Mouse (Mus musculus) kidney, embryonic 15.5 days (tissue): ENCODE data around the gene Usp54. TPM values are rescaled to one million over a fixed set of nuclear protein-coding genes. Genes with fewer than 3 reads are reported as not detected.

Experiments
- ATAC-seq: fragments of 200-750 bp; cut with Nextera tagmentation; replicated peaks from 2 replicates; pipeline ENCODE4 v1.8.0; 2017; ENCODE audit warnings: moderate TSS enrichment; ENCODE audit not compliant: low FRiP score
- H3K27ac ChIP-seq: fragments of 300-500 bp; sonication (generic); 2 replicates; pipeline ENCODE4 v1.5.1; 2015; ENCODE audit warnings: mild to moderate bottlenecking, inconsistent platforms
- H3K27me3 ChIP-seq: fragments of 300-500 bp; sonication (generic); 2 replicates; pipeline ENCODE4 v1.6.1; 2015; ENCODE audit warnings: inconsistent platforms
- H3K36me3 ChIP-seq: fragments of 300-500 bp; sonication (generic); 2 replicates; pipeline ENCODE4 v1.6.1; 2015; ENCODE audit warnings: inconsistent platforms
- H3K4me1 ChIP-seq: fragments of 300-500 bp; sonication (generic); 2 replicates; pipeline ENCODE4 v1.6.1; 2015; ENCODE audit warnings: inconsistent platforms
- H3K4me2 ChIP-seq: fragments of 300-500 bp; sonication (generic); 2 replicates; pipeline ENCODE4 v1.6.1; 2015; ENCODE audit warnings: moderate library complexity, mild to moderate bottlenecking, inconsistent platforms
- H3K4me3 ChIP-seq: fragments of 300-500 bp; sonication (generic); replicated peaks from 2 replicates; pipeline ENCODE4 v1.5.1; 2015; ENCODE audit warnings: mild to moderate bottlenecking, inconsistent platforms
- H3K9ac ChIP-seq: fragments of 300-500 bp; sonication (generic); 2 replicates; pipeline ENCODE4 v1.6.1; 2015; ENCODE audit warnings: mild to moderate bottlenecking, inconsistent platforms
- H3K9me3 ChIP-seq: fragments of 300-500 bp; sonication (generic); replicated peaks from 2 replicates; pipeline ENCODE4 v1.6.1; 2016; ENCODE audit warnings: inconsistent platforms
- WGBS: fragments of 180-500 bp; shearing (Covaris S2); methylation state at CpG from one replicate; pipeline ENCODE4 v1.1.7; 2015; ENCODE audit warnings: mixed read lengths; 5-methylcytosine and 5-hydroxymethylcytosine counted together
- microRNA-seq: library from miRNA; unstranded; fragments of <30 nt; microRNA quantifications from one replicate; pipeline ENCODE4, GENCODE M21; 2016
- polyA plus RNA-seq: library from polyadenylated mRNA; unstranded; fragments of >200 nt; fragmentation: Nextera tagmentation; extraction: Ambion mirVana; gene quantifications from 2 replicates; pipeline ENCODE4 v1.2.1, GENCODE M21; 2015

Gene Usp54
- polyA plus RNA-seq, 1 experiment from 2014 or later, result 8.9 TPM

DNA sequence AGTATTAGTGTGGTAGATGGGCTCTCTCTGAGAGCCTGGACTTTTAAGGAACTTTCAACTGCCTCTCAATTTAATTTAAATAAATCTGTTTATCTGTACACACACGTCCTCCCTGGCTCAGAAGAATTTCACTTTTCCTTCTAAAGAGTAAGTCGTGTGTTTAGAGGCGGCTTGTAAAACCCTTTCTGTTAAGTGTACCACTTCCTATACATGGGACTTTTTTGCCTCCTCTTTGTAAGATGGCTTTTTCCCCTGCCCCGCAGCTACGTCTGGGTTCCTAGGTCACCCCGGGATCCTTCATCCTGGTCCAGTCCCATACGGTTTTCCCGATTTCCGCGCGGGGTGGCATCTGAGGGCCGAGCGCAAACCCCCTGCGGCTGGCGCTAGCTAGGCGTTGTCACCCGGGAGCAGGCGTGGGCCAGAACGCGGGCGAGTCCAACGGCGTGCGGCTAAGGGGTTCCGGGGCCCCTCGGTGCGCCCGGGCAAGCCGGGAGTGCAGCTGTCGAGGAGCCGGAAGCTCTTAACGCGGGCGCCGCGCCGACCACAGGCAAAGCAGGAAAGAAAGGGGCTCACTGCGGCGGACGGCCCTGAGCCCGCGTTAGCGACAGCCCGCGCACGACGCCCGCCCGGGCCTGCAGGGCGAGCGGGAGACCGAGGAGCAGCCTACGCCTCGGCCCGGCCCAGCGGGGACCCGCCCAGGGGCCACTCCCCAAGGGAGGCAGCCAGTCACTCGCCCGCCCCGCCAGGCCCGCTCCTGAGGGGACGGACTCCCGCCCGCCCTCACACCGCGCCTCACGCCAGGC, 95.1 kb downstream of the Usp54 start:
- Histone ChIP-seq H3K4me2 (peak overlapping the region; percentile 48), H3K9ac (peak overlapping the region; percentile 74), H3K4me1 (peaks cover 14% of the 10 kb centered on the region), H3K27me3 (no peaks in the 10 kb centered on the region), H3K36me3 (peaks cover 29% of the 10 kb centered on the region), H3K9me3 (no peaks in the 10 kb centered on the region), H3K27ac (peak overlapping the region; percentile 97), H3K4me3 (peak overlapping the region; percentile 60)
- under 1% methylated on average over 50 of the region's 67 CpGs for whole genome bisulfite sequencing
- ATAC-seq, result peak; percentile 99

DNA sequence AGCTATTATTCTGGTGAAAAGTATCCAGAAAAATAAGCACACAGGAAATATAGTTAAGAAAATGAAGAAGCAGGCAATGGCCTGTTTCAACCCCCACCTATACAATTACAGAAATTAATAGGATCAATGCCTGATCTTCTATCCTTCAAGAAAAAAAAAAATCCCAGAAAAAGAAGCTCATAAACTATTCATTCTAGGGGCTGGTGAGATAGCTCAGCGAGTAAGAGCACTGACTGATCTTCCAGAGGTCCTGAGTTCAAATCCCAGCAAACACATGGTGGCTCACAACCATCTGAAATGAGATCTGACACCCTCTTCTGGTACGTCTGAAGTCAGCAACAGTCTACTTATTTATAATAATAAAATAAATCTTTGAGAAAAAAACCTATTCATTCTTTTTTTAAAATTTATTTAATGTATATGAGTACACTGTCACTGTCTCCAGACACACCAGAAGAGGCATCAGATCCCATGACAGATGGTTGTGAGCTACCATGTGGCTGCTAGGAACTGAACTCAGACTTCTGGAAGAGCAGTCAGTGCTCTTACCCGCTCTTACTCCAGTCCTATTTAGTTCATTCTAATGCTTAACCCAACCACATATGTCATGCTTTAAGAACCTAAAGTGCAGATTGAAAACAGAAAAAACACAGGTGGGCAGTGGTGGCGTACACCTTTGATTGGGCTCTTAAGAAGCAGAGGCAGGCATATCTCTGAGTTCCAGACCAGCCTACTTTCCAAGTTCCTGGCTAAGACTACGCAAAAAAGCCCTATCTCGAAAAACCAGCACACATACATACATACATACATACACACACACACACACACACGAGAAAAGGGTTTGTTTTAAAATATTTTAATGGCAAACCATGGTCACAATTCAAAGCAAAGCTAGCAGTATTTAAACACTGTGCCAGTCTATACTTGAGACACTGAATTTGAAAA, 96.1 kb downstream of the Usp54 start:
- H3K4me1 ChIP-seq, result peaks cover 14% of the 10 kb centered on the region
- peak overlapping the region; percentile 48 for H3K4me2 ChIP-seq
- H3K27me3 ChIP-seq, result no peaks in the 10 kb centered on the region
- H3K27ac ChIP-seq, result no peak overlapping the region
- H3K36me3 ChIP-seq, result peaks cover 20% of the 10 kb centered on the region
- H3K9ac ChIP-seq, result no peak overlapping the region
- no peaks in the 10 kb centered on the region for H3K9me3 ChIP-seq
- H3K4me3 ChIP-seq, result peak overlapping the region; percentile 60
- 70% methylated on average over 7 of the region's 7 CpGs for WGBS
- ATAC-seq, result no peak

DNA sequence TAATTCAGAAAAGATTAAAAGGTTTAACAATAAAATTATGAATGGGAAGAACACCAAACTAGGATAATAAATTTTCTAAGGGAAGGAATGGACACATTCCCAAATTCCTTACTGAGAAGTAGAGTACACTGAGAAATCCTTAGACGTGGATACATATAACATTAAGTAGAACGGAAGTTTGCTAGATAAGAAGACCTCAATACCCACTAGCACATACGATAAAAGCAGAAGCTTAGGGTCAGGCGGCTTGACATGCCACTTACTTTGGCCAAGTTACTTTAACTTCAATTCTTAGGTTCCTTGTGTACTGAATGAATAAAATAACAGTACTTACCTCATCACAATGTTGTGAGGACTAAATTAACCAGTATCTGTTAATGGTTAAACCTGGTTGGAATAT, 111.2 kb downstream of the Usp54 start:
- no peaks in the 10 kb centered on the region for H3K27me3 ChIP-seq
- ATAC-seq, result no peak
- no peak overlapping the region for H3K4me3 ChIP-seq
- H3K9ac ChIP-seq, result no peak overlapping the region
- no peaks in the 10 kb centered on the region for H3K9me3 ChIP-seq
- H3K27ac ChIP-seq, result no peak overlapping the region
- no peak overlapping the region for H3K4me2 ChIP-seq
- no peaks in the 10 kb centered on the region for H3K4me1 ChIP-seq
- peaks cover 11% of the 10 kb centered on the region; the same call in 1 of the 2 replicates for H3K36me3 ChIP-seq
- 90% methylated on average over 4 of the region's 4 CpGs for WGBS

DNA sequence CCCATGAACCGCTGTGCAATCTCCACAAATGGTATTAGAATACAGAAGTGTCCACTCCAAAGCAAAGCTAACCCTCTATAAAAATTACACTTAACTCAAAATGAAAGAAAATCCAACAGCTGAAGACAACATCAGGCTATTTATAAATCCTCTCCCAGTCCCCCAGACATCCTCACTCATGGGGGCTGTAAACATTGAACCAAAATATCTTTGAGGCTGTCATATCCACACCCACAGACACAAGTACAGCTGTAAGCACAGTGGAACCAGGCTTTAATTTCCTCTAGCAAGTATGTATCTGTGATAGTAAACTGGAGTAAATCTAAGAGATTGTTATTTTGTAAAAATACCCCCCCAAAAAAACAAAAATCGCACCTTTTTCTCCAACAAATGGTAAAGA, 120.7 kb downstream of the Usp54 start:
- no peak overlapping the region for H3K4me3 ChIP-seq
- no peaks in the 10 kb centered on the region for H3K9me3 ChIP-seq
- H3K27ac ChIP-seq, result no peak overlapping the region
- H3K4me1 ChIP-seq, result no peaks in the 10 kb centered on the region
- no peak overlapping the region for H3K9ac ChIP-seq
- no peak for ATAC-seq
- 95% methylated on average over 2 of the region's 2 CpGs for WGBS
- peaks cover 50% of the 10 kb centered on the region for H3K36me3 ChIP-seq
- no peaks in the 10 kb centered on the region for H3K27me3 ChIP-seq
- no peak overlapping the region for H3K4me2 ChIP-seq

DNA sequence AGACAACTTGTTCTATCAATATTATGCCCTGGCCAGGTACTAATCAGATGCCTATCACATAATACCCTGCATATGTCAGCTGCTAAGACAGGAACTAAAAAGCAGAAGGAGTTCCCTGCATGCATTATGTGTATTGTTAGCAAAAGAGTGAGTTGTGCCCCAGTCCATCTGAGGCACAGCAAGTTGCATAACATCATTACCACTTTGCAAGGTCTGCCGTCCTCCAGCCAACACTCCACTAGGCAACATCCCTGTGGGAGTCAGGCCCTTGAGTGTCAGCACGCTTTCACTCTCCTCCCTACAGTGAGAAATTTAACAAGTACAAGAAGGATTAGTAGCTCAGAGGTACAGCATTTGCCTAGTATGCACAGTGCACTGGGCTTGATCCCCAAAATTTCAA, 132.4 kb downstream of the Usp54 start:
- WGBS, result 74% methylated on average over 2 of the region's 2 CpGs
- no peaks in the 10 kb centered on the region for H3K4me1 ChIP-seq

DNA sequence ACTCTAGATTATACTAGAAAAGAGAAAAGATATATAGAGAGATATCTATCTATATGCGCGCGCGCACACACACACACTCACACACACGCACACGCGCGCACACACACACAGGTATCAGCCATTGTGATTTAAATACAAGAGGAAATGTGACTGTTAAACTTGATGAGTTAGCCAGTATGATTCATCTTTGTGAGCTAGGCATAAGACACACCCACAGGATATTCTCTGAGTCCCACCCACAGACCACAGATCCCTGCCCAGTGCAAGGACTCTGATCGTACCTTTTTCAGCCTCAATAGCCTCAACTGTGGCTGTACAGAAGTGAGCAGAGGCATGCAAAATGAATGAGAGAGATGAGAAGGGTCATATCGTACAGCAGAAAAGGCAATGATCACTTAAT, 137.9 kb downstream of the Usp54 start:
- WGBS, result 94% methylated on average over 10 of the region's 10 CpGs
- Histone ChIP-seq H3K27ac (no peak overlapping the region), H3K27me3 (no peaks in the 10 kb centered on the region), H3K9me3 (no peaks in the 10 kb centered on the region), H3K4me2 (no peak overlapping the region), H3K4me1 (no peaks in the 10 kb centered on the region), H3K9ac (no peak overlapping the region), H3K36me3 (peaks cover 26% of the 10 kb centered on the region), H3K4me3 (no peak overlapping the region)
- ATAC-seq, result no peak

More for the DNA sequence above, 132.4 kb downstream of the Usp54 start:
- H3K9ac ChIP-seq, result no peak overlapping the region
- no peaks in the 10 kb centered on the region for H3K27me3 ChIP-seq
- no peak for ATAC-seq
- no peak overlapping the region for H3K4me3 ChIP-seq
- H3K9me3 ChIP-seq, result no peaks in the 10 kb centered on the region
- H3K27ac ChIP-seq, result no peak overlapping the region
- no peak overlapping the region for H3K4me2 ChIP-seq
- peaks cover 30% of the 10 kb centered on the region for H3K36me3 ChIP-seq

DNA sequence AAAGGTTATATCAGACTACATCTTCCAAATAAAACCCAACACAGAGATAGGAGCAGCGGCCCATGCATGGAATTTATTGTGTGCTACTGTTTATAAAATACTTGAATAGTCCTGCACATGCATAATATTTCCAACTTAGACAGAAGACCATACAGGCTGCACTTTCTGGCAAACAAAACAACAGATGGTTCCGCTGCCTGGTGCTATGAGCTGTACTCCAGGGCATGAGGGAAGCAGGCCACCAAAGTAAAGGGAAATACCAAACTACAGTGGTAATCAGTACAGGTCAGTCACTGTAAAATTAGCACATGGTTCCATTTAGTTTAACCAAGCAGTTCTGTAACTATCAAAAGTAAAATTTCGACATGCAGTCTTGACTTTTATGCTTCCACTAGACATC, 140.9 kb downstream of the Usp54 start:
- peaks cover 38% of the 10 kb centered on the region for H3K36me3 ChIP-seq
- 95% methylated on average over 3 of the region's 3 CpGs for WGBS
- no peak overlapping the region for H3K9ac ChIP-seq
- H3K4me1 ChIP-seq, result no peaks in the 10 kb centered on the region
- H3K9me3 ChIP-seq, result no peaks in the 10 kb centered on the region
- no peak overlapping the region for H3K4me3 ChIP-seq
- no peak for ATAC-seq
- no peak overlapping the region for H3K27ac ChIP-seq
- no peaks in the 10 kb centered on the region for H3K27me3 ChIP-seq
- H3K4me2 ChIP-seq, result no peak overlapping the region

Small RNAs within 50 kb of the gene (microRNA-seq; reads per million reads assigned to microRNA genes)
- 0.89 reads per million for gene Mir6946

Other genes starting within 250 kb of the Usp54 start
- gene Mrps16, start 247.4 kb downstream of the Usp54 start, polyA plus RNA-seq, result 96.5 and 97.3 TPM in 2 replicates
- 0.50 and 0.82 TPM in 2 replicates for gene Cfap70, start 188.8 kb downstream of the Usp54 start, polyA plus RNA-seq
- 38.3 and 39.9 TPM in 2 replicates for gene Anxa7, start 160.9 kb downstream of the Usp54 start, polyA plus RNA-seq
- gene Mss51, start 144.2 kb downstream of the Usp54 start, polyA plus RNA-seq, result 0.63 and 1.0 TPM in 2 replicates
- gene Ppp3cb, start 94.5 kb downstream of the Usp54 start, polyA plus RNA-seq, result 43.1 and 44.1 TPM in 2 replicates
- gene Myoz1, start 15.5 kb upstream of the Usp54 start, polyA plus RNA-seq, result 3.2 and 5.9 TPM in 2 replicates
- gene Synpo2l, start 27.3 kb upstream of the Usp54 start, polyA plus RNA-seq, result 2.2 and 3.3 TPM in 2 replicates
- 98.3 and 106 TPM in 2 replicates for gene Sec24c, start 33.2 kb upstream of the Usp54 start, polyA plus RNA-seq
- 28.5 and 29.2 TPM in 2 replicates for gene Fut11, start 53.9 kb upstream of the Usp54 start, polyA plus RNA-seq
- gene Chchd1, start 61.9 kb upstream of the Usp54 start, polyA plus RNA-seq, result 201 and 215 TPM in 2 replicates
- gene Zswim8, start 66.5 kb upstream of the Usp54 start, polyA plus RNA-seq, result 28.7 and 30.6 TPM in 2 replicates
- 27.3 and 31.6 TPM in 2 replicates for gene Ndst2, start 93.5 kb upstream of the Usp54 start, polyA plus RNA-seq
- 39.6 and 48.4 TPM in 2 replicates for gene Camk2g, start 153.0 kb upstream of the Usp54 start, polyA plus RNA-seq
- gene Plau, start 195.6 kb upstream of the Usp54 start, polyA plus RNA-seq, result 10.7 and 12.4 TPM in 2 replicates